Mouse (Mus musculus): ENCODE measurements around the gene Odf3l1.
A peak's percentile ranks its signal among the peaks of the same experiment; 100 is the strongest.

DNA sequence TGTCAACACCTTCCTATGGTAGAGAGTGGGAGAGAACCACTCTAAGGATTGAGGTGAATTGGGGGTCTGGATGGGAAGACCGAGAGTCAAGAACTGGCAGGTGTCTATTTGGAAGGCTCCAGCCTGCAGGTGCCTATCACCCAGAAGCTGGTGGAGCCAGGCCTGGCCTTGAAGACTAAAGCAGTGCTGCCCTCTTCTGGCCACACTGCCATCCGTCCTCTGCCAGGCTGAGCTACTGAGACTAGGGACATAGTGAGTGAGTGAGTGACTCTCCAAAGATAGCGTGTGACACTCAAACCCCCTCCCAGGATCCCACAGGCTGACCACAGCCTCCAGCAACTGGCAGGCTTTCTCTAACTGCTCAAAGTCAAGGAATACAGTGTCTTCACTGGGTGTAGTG, 17.0 kb downstream of the Odf3l1 start:
- TF ChIP-seq POLR2A (IDR thresholded peaks at IDR 0.05; ENCODE audit: control insufficient read depth, low read depth, low read length) (no peak), CTCF (IDR thresholded peaks at IDR 0.05; ENCODE audit: control insufficient read depth, insufficient read depth, insufficient replicate concordance, low read depth, low read length) (peak; percentile 68; the same call in 1 of the 2 replicates)
